Mouse (Mus musculus) kidney, postnatal 0 days (tissue): Measurements from ENCODE around the gene Gigyf1. TPM values are rescaled to one million over a fixed set of nuclear protein-coding genes. Genes with fewer than 3 reads are reported as not detected.

Source experiments
- ATAC-seq: fragments of 200-750 bp; cut with Nextera tagmentation; replicated peaks from 2 replicates; pipeline ENCODE4 v1.8.0; 2017; ENCODE audit warnings: low read depth, moderate number of reproducible peaks, moderate TSS enrichment, moderate library complexity; ENCODE audit not compliant: low FRiP score
- DNase-seq: peaks from one replicate; pipeline ENCODE4 v3.0.0-alpha.2; 2016; ENCODE audit warnings: low spot score
- H3K27ac ChIP-seq: fragments of 300-500 bp; sonication (generic); 2 replicates; pipeline ENCODE4 v1.5.1; 2014; ENCODE audit warnings: mild to moderate bottlenecking
- H3K27me3 ChIP-seq: fragments of 300-500 bp; sonication (generic); 2 replicates; pipeline ENCODE4 v1.6.1; 2014; ENCODE audit warnings: low read length, mixed read lengths; ENCODE audit not compliant: insufficient read depth
- H3K36me3 ChIP-seq: fragments of 300-500 bp; sonication (generic); 2 replicates; pipeline ENCODE4 v1.6.1; 2014; ENCODE audit warnings: low read length, mixed read lengths; ENCODE audit not compliant: insufficient read depth
- H3K4me1 ChIP-seq: fragments of 300-500 bp; sonication (generic); replicated peaks from 2 replicates; pipeline ENCODE4 v1.6.1; 2014; ENCODE audit warnings: antibody characterized with exemption, low read length, mixed read lengths; ENCODE audit not compliant: insufficient read depth
- H3K4me2 ChIP-seq: fragments of 300-500 bp; sonication (generic); 2 replicates; pipeline ENCODE4 v1.6.1; 2014; ENCODE audit warnings: mild to moderate bottlenecking, low read length, moderate library complexity, mixed read lengths
- H3K4me3 ChIP-seq: fragments of 300-500 bp; sonication (generic); replicated peaks from 2 replicates; pipeline ENCODE4 v1.5.1; 2014; ENCODE audit warnings: low read depth, low read length
- H3K9ac ChIP-seq: fragments of 300-500 bp; sonication (generic); 2 replicates; pipeline ENCODE4 v1.6.1; 2014; ENCODE audit warnings: low read depth, low read length
- H3K9me3 ChIP-seq: fragments of 300-500 bp; sonication (generic); replicated peaks from 2 replicates; pipeline ENCODE4 v1.6.1; 2016; ENCODE audit warnings: low read length, inconsistent platforms, mixed read lengths
- CTCF ChIP-seq: IDR thresholded peaks from 2 replicates; pipeline ENCODE4 v1.5.1; 2016; ENCODE audit warnings: antibody characterized with exemption, low read depth, mild to moderate bottlenecking, moderate library complexity
- WGBS: fragments of 180-500 bp; shearing (Covaris S2); extraction: QIAGEN DNeasy Blood & Tissue Kit; methylation state at CpG from one replicate; pipeline ENCODE4 v1.1.7; 2014; 5-methylcytosine and 5-hydroxymethylcytosine counted together
- polyA plus RNA-seq: library from polyadenylated mRNA; unstranded; fragments of >200 nt; fragmentation: Nextera tagmentation; extraction: Ambion mirVana; gene quantifications from 2 replicates; pipeline ENCODE4 v1.2.1, GENCODE M21; 2015

Gene Gigyf1
- polyA plus RNA-seq, 1 experiment from 2014 or later: 9.3 TPM

- no peak for DNase-seq
- Histone ChIP-seq H3K27me3 (no peaks in the 10 kb centered on the region), H3K9me3 (no peaks in the 10 kb centered on the region), H3K4me1 (no peaks in the 10 kb centered on the region), H3K9ac (no peak overlapping the region), H3K36me3 (no peaks in the 10 kb centered on the region), H3K4me2 (no peak overlapping the region), H3K4me3 (no peak overlapping the region), H3K27ac (no peak overlapping the region)
- WGBS: 58% methylated on average over 6 of the region's 6 CpGs
- TF ChIP-seq CTCF: no peak
- no peak for ATAC-seq
Measured at GRCm38 (mm10) chr5:137544926-137545325, 26.6 kb downstream of the Gigyf1 start.

DNA sequence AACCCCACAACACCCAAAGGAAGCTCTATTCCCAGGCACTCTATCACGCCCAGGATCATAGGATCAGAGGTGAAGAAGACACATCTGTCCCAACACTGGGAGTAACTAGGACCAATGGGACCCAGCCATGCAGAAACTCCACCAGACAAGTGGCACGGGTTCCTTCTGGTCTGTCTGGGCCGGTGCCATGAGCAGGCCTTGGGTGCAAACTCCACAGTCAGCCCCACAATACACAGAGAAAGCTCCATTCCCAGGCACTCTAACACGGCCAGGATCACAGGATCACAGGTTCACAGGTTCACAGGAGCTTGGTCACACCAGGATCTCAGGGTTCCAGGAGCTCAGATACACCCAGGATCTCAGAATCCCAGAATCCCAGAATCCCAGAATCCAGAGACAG lies 27.2 kb downstream of the Gigyf1 start:
- TF ChIP-seq CTCF: no peak
- no peak for DNase-seq

DNA sequence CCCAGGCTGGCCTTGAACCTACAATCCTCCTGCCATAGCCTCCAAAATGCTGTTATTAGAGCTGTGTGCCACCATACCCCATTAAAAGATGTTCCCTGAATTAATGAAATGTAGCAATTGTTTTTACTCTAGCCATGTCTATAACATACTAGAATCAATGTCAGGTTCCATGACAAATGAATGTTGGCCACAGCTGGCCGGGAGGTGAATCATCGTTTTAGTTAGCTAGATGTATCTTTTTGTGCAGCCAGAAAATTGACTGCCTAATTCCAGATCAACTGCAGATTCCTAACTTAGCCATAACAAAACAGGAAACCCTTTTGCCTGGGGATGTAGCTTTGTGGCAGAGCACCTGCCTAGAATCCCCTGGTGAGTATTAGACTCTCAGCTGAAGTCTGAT lies 31.5 kb downstream of the Gigyf1 start:
- no peak for ATAC-seq
- H3K27ac ChIP-seq: no peak overlapping the region
- H3K36me3 ChIP-seq: no peaks in the 10 kb centered on the region
- no peaks in the 10 kb centered on the region for H3K27me3 ChIP-seq
- TF ChIP-seq CTCF: no peak
- no peaks in the 10 kb centered on the region for H3K4me1 ChIP-seq
- H3K4me2 ChIP-seq: no peak overlapping the region
- H3K9ac ChIP-seq: no peak overlapping the region
- no peak for DNase-seq
- WGBS: 74% methylated on average over 2 of the region's 2 CpGs
- H3K4me3 ChIP-seq: no peak overlapping the region
- H3K9me3 ChIP-seq: no peaks in the 10 kb centered on the region

More for the DNA sequence above, 27.2 kb downstream of the Gigyf1 start:
- Histone ChIP-seq H3K4me2 (no peak overlapping the region), H3K4me3 (no peak overlapping the region), H3K27me3 (no peaks in the 10 kb centered on the region), H3K36me3 (no peaks in the 10 kb centered on the region), H3K27ac (no peak overlapping the region), H3K4me1 (no peaks in the 10 kb centered on the region), H3K9me3 (no peaks in the 10 kb centered on the region), H3K9ac (no peak overlapping the region)
- 67% methylated on average over 4 of the region's 4 CpGs for WGBS
- no peak for ATAC-seq

- peak; percentile 43; the same call in 1 of the 2 replicates for TF ChIP-seq CTCF
- H3K4me3 ChIP-seq: no peak overlapping the region
- DNase-seq: no peak
- H3K4me2 ChIP-seq: no peak overlapping the region
- WGBS: 77% methylated on average over 5 of the region's 5 CpGs
- H3K36me3 ChIP-seq: no peaks in the 10 kb centered on the region
- H3K27ac ChIP-seq: no peak overlapping the region
- no peaks in the 10 kb centered on the region for H3K27me3 ChIP-seq
- ATAC-seq: no peak
- no peak overlapping the region for H3K9ac ChIP-seq
- H3K9me3 ChIP-seq: no peaks in the 10 kb centered on the region
- H3K4me1 ChIP-seq: no peaks in the 10 kb centered on the region
Measured at GRCm38 (mm10) chr5:137551119-137551518, 32.8 kb downstream of the Gigyf1 start.

- no peak for DNase-seq
- TF ChIP-seq CTCF: no peak
- Histone ChIP-seq H3K9me3 (no peaks in the 10 kb centered on the region), H3K4me2 (peak overlapping the region; percentile 19; the same call in 1 of the 2 replicates), H3K36me3 (no peaks in the 10 kb centered on the region), H3K4me1 (no peaks in the 10 kb centered on the region), H3K9ac (no peak overlapping the region), H3K27me3 (no peaks in the 10 kb centered on the region), H3K27ac (no peak overlapping the region), H3K4me3 (0 out of 2 replicates have a peak overlapping the region, but pooled peaks have one; percentile 6)
- no peak for ATAC-seq
- 28% methylated on average over 6 of the region's 6 CpGs for WGBS
Measured at GRCm38 (mm10) chr5:137553000-137553399, 34.7 kb downstream of the Gigyf1 start.

GRCm38 (mm10) chr5:137553411-137553837 lies 35.1 kb downstream of the Gigyf1 start, which contains the start of gene Actl6b:
Gene Actl6b (plus strand): TSS chr5:137553517.
- Histone ChIP-seq H3K4me2 (peak within 1 kb of the TSS; percentile 19; the same call in 1 of the 2 replicates), H3K9me3 (no peaks in the 10 kb centered on the region), H3K4me1 (no peaks in the 10 kb centered on the region), H3K4me3 (0 out of 2 replicates have a peak within 1 kb of the TSS, but pooled peaks have one; percentile 6), H3K36me3 (no peaks in the 10 kb centered on the region), H3K9ac (no peak within 1 kb of the TSS), H3K27me3 (no peaks in the 10 kb centered on the region), H3K27ac (no peak within 1 kb of the TSS)
- TF ChIP-seq CTCF: no peak
- DNase-seq (peak; percentile 68), ATAC-seq (peak; percentile 49; the same call in 1 of the 2 replicates)
- under 1% methylated on average over 37 of the region's 37 CpGs for whole genome bisulfite sequencing

- DNase-seq (no peak), ATAC-seq (no peak)
- WGBS: 49% methylated on average over 11 of the region's 11 CpGs
- H3K4me3 ChIP-seq: no peak overlapping the region
- H3K36me3 ChIP-seq: no peaks in the 10 kb centered on the region
- H3K27me3 ChIP-seq: no peaks in the 10 kb centered on the region
- H3K9ac ChIP-seq: no peak overlapping the region
- no peak overlapping the region for H3K27ac ChIP-seq
- H3K4me1 ChIP-seq: no peaks in the 10 kb centered on the region
- no peak overlapping the region for H3K4me2 ChIP-seq
- no peak for TF ChIP-seq CTCF
- H3K9me3 ChIP-seq: no peaks in the 10 kb centered on the region
Measured at GRCm38 (mm10) chr5:137553898-137554297, 35.5 kb downstream of the Gigyf1 start.
